In genomic region chr2:181415945-181416344, GRCm38 (mm10) we compare ENCODE assay signal across 10 mouse cellular contexts. TPM values are rescaled to one million over a fixed set of nuclear protein-coding genes. Genes with fewer than 3 reads are reported as not detected.
DNase-seq lines count a peak whose midpoint lies in the region; ATAC-seq lines count a peak whose summit lies in the region.
"Had no signal": no experiment of that assay in that cellular context is flagged by ENCODE, and none has a peak within 500 bp of the region (broad histone marks: within the 10 kb centered on the region; RNA-seq: fewer than 3 reads in every experiment).

No protein-coding gene starts in this region.

- DNase-seq in ovary, postnatal 14 days (ENCODE audit: low spot score) = peak; percentile 33
- no peak for DNase-seq in ovary, adult 18-20 months (ENCODE audit: low spot score)
- DNase-seq in adrenal gland, postnatal 36 days = peak; percentile 82 to 86
- peak; percentile 48 for DNase-seq in lung, postnatal 36 days
- DNase-seq in right cerebral cortex, postnatal 4 days = no peak
- no peak for DNase-seq in T-cell, adult 2 months (ENCODE audit: low spot score)
- DNase-seq: spleen, adult 18-20 months had no signal

- no peak overlapping the region for H3K4me2 ChIP-seq in heart, embryonic 13.5 days
- H3K4me2 ChIP-seq: midbrain, embryonic 13.5 days had no signal

- no peaks in the 10 kb centered on the region for H3K9me3 ChIP-seq in heart, embryonic 13.5 days
- H3K9me3 ChIP-seq: midbrain, embryonic 13.5 days had no signal

- H3K27me3 ChIP-seq in heart, embryonic 13.5 days (replicated peaks) = no peaks in the 10 kb centered on the region
- H3K27me3 ChIP-seq: midbrain, embryonic 13.5 days had no signal

- H3K4me3 ChIP-seq in heart, embryonic 13.5 days = no peak overlapping the region
- H3K4me3 ChIP-seq: midbrain, embryonic 13.5 days had no signal

- no peak for ATAC-seq in heart, embryonic 13.5 days (ENCODE audit: extremely low read depth, insufficient number of reproducible peaks, low FRiP score, low TSS enrichment)
- ATAC-seq in CD4-positive, CD25-positive, alpha-beta regulatory T cell, adult 4 months = no peak
- ATAC-seq: midbrain, embryonic 13.5 days had no signal

- H3K4me1 ChIP-seq in heart, embryonic 13.5 days = peaks cover 45% of the 10 kb centered on the region
- H3K4me1 ChIP-seq: midbrain, embryonic 13.5 days had no signal

- no peak overlapping the region for H3K9ac ChIP-seq in heart, embryonic 13.5 days
- H3K9ac ChIP-seq: midbrain, embryonic 13.5 days had no signal

- H3K36me3 ChIP-seq in heart, embryonic 13.5 days = no peaks in the 10 kb centered on the region
- H3K36me3 ChIP-seq: midbrain, embryonic 13.5 days had no signal

- 37% methylated on average over 3 of the region's 3 CpGs for WGBS in heart, embryonic 13.5 days

- H3K27ac ChIP-seq in heart, embryonic 13.5 days (replicated peaks) = peak overlapping the region; percentile 20; the same call in 1 of the 2 replicates
- H3K27ac ChIP-seq: midbrain, embryonic 13.5 days had no signal

RNA-seq across cellular contexts. Expression of gene Lime1, which starts 36.1 kb away (rescaled TPM):
- 10 to 100 TPM; 13.4 to 18.1 TPM for total RNA-seq in adrenal gland, postnatal 36 days (2021)
- 11.9 and 15.6 TPM in 2 replicates for polyA plus RNA-seq in heart, embryonic 13.5 days (2015; fragmentation: Nextera tagmentation; extraction: Ambion mirVana)
- 100 to 1,000 TPM; 302 to 371 TPM for polyA plus RNA-seq in CD4-positive, CD25-positive, alpha-beta regulatory T cell, adult 4 months (2017; shearing (Covaris generic))

RNA-seq across cellular contexts. Expression of gene Zbtb46, which starts 43.3 kb away (rescaled TPM):
- total RNA-seq in adrenal gland, postnatal 36 days (2021) = 10 to 100 TPM; 16.7 to 17.5 TPM
- polyA plus RNA-seq in heart, embryonic 13.5 days (2015; fragmentation: Nextera tagmentation; extraction: Ambion mirVana) = 10.6 TPM in 2 replicates
- polyA plus RNA-seq in CD4-positive, CD25-positive, alpha-beta regulatory T cell, adult 4 months (2017; shearing (Covaris generic)) = 1 to 10 TPM; 3.4 to 4.3 TPM

RNA-seq across cellular contexts. Expression of gene Arfrp1, which starts 50.7 kb away (rescaled TPM):
- total RNA-seq in adrenal gland, postnatal 36 days (2021) = 10 to 100 TPM; 38.9 to 45.5 TPM
- 57.5 and 59.1 TPM in 2 replicates for polyA plus RNA-seq in heart, embryonic 13.5 days (2015; fragmentation: Nextera tagmentation; extraction: Ambion mirVana)
- 10 to 100 TPM; 67.6 to 76.2 TPM for polyA plus RNA-seq in CD4-positive, CD25-positive, alpha-beta regulatory T cell, adult 4 months (2017; shearing (Covaris generic))

RNA-seq across cellular contexts. Expression of gene Zgpat, which starts 51.2 kb away (rescaled TPM):
- 10 to 100 TPM; 34.8 to 47.3 TPM for total RNA-seq in adrenal gland, postnatal 36 days (2021)
- 23.3 and 26.7 TPM in 2 replicates for polyA plus RNA-seq in heart, embryonic 13.5 days (2015; fragmentation: Nextera tagmentation; extraction: Ambion mirVana)
- polyA plus RNA-seq in CD4-positive, CD25-positive, alpha-beta regulatory T cell, adult 4 months (2017; shearing (Covaris generic)) = 10 to 100 TPM; 16.4 to 23.4 TPM

Comparison
In these comparisons a context has a peak if more than half of its experiments do, and no peak if none do; other contexts are left out.
1. DNase-seq: peak in ovary, postnatal 14 days (single experiment), adrenal gland, postnatal 36 days (2 of 2) and lung, postnatal 36 days (single experiment); none in ovary, adult 18-20 months (single experiment), right cerebral cortex, postnatal 4 days (single experiment) and T-cell, adult 2 months (single experiment).
2. RNA of gene Lime1, which starts 36.1 kb away (polyA plus RNA-seq): 302 to 371 TPM in CD4-positive, CD25-positive, alpha-beta regulatory T cell, adult 4 months; 11.9 to 15.6 TPM in heart, embryonic 13.5 days; every median in the first group is over 10 times any median in the second.